Mouse (Mus musculus) cerebellum, adult 9-10 months (tissue): ENCODE data around the gene Agps.
"Not testable (repeated sequence)": the region's sequence is repeated elsewhere in the genome, so short reads cannot be mapped to it uniquely, and the experiment has no call there.

Source experiments
- DNase-seq: peaks from one replicate; pipeline ENCODE4 v3.0.0; 2022

The Agps gene

DNA sequence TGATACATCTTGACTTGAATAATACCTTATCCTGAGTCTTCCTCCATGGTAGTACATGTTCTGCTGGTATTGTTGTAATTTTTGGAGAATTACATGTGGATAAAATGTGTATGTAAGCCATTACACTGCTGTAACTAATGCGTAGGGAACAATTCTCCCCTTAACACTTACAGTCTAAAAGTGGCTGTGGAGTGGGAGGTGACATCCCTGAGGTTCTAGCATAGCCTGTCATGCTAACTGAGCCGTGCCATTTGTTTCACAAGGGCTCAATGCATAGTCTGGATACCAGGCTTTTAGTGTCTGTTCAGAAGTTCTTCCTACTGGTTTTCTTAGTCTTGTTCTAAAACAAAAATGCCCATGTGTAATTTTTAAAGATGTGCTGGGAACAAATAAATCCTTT, 99.0 kb downstream of the Agps start:
- DNase-seq, result no peak

DNA sequence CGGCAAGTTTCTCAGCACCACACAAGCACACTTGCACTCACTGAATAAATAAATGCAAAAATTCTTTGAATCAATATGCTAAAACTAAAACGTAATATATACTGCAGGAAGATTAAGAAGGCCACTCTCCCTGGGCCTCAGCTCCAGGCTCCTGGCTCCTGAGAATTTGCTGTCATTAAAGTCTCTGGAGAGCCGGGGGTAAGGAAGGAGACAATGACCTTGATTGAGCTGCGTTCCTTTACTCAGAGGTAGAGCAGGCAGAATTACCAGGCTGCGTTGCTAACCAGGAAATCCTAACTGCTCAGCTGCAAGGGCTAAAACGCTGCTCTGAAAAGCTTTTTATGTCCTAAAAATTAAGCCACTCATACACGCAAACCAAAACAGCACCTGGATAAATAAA, 101.6 kb downstream of the Agps start:
- no peak for DNase-seq

DNA sequence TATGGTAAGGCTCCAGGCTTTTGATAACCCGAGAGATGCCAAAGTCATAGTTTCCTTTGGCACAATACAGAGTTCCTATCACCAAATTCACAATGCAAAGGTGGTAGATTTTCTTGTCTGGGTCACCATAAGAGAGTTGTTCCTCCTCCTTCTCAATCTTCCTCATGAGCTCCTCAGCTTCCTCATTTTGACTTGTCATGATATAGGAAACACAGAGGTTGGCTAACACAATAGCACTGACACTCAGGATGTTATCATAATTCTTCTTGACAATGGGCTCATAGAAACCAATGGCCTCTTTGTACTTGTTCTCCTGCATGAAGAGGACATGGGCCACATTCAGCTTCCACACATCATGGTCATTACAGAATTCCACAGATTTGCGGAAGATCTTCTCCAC, 104.7 kb downstream of the Agps start:
- not testable (repeated sequence) for DNase-seq

DNA sequence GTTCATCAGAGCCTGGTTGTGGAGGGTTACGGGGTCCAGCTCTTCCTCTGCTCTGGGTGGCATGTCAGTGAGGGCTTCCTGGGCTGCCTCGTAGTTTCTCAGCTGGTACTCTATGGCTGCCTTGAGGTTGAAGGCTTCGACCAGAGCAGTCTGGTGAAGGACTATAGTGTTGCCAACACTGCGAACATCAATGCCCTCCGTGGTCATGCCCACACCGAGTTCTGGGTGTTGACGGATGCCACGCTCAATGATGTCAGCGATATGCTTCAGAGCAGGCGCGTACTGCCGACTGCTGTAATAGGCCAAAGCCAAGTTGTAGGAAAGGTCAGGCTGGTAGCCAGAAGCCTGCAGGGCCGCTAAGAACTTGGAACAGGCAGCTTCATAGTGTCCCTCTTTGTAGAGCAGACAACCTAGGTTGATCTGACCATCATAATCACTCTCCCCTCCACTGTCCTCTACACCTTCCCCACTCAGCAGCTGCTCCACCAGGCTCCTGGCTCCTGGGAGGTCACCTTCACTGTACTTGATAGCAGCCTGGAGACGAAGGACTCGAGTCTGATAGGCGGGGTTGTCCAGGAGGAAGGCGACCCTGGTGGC, 105.6 kb downstream of the Agps start:
- DNase-seq, result peak; percentile 62

DNA sequence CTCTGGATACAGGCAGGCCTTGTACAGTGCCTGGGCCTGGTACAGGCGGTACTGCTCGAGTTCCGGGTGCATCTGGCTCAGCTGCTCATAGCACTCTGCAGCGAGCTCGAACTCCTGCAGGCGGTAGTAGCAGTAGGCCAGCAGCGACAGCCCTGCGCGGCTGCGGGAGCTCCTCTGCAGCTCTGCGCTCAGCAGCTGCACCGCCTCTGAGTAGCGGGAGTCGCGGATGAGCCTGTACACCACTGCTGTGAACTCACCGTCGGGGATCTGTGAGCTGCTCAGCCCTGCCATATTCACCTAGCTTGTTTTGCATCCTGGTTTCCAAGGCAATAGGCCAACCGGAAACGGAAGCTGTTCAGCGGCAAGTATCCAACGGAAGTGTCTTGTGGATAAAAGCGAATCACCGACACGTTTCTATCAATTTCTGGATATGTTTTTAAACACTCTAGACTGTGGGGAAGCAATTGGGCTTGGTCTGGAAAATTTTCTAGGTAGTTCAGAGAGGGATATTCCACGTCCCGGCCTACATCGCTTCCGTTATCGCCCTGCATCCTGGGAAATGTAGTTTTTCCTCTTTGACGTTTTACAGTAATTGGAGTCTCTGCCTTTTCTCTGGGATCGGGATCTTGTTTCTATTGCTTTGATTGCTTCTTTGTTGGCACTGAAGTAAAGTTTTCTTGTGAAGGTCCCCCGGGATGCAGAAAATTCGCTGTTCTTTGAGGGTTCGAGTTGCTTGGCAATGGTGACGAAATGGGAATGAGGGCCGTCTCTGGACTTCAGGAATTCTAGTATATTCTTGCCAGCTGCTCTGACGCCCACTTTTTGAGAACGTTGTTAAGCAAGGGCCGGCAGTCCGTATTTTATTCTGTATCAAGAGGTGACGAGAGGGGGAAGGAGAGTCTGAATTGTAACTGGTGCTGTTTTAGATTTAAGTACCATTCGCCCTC, 106.4 kb downstream of the Agps start, which contains the start of gene Ttc30b:
Gene Ttc30b (minus strand): TSS at position 469 of the 947 bp plus-strand sequence.
- DNase-seq, result peak; percentile 88

DNA sequence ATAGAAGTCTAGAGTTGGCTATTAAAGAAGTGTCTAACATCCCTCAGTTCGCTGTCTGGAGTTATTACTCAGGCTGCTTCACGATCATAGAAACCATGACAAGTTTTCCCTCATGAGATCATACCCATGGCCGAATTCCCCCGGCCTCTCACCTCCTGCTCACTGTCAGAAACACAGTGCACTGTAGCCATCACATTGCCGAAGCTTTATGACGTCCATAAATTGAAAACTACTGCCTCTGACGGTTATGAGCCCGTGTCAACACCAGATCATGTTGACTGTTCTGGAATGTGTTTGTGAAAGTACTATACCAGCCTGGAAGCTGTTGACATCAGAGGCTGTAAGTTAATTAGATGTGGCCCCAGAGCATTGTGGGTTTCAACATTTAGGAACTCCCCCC, 118.7 kb downstream of the Agps start:
- no peak for DNase-seq

DNA sequence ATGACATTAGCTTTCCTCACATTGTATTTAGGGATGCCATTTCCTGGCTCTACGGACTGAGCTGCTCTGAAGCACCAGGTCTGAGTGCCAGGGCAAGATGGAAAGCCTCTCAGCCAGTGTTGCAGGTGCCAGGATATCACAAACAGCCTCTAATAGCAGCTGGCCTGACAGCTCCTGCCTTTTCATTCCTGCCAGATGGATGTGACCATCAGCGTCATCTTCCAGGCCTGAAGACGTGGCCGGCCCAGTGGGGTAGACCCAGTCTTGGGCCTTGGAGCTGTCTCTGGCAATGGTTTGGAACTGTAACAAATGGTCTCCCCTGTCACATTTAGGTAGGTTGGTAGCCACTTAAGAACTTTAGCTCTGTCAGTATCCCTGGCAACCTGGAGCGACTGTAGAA, 121.3 kb downstream of the Agps start:
- DNase-seq, result no peak

DNA sequence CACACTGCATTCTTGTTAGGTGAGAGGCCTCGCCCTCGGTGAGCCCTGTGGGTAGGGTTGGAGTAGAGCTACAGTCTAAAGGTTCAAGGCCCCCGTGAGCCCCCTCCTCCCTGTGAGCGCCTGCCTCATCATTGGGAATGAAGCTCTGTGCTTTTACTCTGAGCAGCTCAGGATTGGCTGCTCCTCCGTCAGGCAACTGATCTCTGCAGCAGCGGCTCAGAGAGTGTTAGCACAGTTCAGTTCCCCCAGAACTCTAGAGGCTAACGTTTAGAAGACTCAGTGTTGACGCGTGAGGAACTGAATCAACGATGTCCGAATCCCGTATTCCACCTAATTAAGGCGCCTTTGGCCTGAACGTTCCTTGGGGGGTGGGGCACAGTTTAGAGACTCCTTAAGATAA, 123.7 kb downstream of the Agps start:
- DNase-seq, result no peak

DNA sequence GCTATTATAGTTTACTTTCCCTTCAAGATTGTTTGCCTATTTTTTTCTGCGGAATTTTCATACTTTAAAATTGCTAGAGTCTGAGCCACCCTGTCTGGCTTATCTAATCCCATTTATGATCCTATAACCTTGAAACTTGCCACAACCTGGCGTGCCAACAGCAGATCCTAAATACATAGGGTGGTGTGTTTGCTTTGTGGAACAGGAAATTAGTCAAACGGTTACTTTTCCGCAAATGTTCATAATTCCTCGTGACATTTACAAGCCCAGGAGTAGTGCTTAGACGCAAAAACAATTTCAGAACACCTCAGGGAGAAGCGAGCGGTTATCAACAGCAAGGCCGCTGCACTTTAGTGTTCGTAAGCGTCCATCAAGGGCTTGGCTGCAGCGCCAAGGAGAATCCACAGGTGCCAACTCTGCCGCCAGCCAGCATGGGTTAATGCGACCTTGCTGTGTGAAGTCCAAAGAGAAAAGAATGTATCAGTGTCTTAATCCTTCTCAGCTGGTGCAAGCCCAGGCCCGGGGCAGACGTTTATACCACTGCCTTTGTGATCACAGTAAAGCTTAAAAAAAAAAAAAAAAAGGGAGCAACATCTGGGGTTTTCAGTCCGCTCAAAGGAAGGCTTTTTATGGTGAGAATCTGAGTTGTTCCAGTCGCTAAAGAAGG, 127.3 kb downstream of the Agps start:
- no peak for DNase-seq

DNA sequence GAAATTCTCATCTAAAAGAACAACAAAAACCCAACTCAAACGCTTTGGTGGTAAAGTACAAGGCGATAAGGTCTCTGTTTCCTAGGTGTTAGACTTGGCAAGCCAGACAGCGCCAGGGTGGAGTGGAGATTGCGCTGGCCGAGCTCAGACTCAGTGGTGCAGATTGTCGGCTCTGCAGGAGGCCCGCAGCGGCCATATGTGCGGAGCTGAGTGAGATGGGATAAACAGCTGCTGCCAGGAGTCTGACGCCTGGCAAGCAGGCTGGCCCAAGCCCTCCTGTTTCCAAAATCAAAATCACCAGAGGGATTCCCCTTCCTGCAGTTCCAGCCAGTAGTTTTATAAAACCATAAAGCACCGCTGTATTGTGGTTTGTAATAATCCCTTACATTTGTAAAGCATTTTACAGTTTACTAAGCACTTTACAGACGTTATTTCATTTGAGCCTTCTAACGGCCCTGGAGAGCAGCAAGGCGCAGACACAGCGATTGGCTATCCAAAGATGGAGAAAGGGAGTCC, 127.9 kb downstream of the Agps start:
- peak; percentile 25 for DNase-seq

DNA sequence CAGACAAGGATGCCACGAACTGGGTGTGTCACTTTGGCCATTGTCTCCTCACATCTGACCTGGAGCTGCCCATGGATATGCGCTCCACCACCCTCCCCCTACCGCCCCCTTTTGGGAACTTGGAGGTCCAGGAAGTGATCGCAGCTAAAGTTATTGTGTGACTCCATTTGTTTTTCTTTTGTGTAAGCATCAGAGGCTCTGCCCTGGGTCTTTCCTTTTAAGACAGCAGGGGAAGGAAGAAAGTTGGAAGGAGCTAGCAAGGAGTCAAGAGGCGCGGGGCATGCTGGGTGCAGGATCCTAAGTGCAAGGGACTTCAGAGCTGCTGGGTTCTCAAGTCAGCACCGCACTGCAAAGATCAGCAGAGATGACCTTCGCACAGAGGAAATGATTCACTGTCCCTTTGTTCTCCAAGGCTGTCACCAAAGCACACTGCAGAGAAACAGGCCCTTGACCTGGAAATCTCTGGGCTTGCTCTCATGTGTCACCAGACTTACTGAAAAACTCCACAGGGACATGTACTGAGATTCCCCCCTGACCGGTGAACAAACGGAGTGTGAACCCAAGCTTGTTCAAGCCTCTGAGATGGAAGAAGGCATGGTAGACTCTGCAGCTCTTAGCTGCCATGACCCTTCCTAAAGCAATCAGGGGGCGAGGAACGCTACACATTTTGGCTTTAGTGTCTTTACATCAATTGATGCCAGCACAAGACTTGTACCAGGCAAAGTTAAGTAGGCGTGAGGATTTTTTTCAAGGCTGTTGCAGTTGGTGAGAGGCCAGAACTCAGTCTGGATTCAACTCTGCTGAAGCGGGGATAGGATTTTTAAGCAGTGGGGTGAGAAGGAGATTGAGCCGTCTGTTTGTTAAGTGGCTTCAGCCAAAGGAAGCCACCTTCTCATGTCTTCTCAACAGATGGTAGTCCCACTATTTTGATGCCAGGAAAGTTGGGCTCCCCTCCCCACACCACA, 128.7 kb downstream of the Agps start:
- no peak for DNase-seq

DNA sequence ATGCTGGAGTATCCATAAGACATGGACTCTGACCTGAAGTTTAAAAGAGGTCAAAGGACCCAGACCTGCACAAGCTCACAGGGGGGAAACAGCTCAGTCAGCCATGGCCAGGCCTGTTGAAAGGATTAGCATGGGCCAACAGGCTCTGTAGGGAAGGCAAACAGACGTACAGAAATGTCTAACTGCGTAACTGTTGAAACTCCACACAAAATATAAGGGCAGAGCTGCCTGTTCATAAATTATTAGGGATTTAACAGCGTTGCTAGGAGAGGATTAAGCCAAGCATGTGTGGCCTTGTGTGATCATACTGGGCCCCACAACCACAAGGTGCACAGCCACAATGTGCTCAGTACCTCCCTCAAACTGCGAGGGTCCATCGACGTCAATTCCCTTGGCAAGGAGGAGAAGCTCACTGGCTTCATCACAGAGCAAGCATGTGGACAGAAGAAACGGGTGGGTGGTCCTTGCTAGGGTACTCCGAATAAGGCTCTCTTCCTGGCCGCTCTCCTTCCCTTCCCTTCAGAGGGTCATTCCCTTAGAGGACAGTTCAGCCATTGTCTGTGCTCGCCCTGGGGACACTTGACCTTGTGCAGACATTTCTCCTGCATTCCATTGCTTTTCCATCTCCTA, 131.3 kb downstream of the Agps start:
- no peak for DNase-seq

DNA sequence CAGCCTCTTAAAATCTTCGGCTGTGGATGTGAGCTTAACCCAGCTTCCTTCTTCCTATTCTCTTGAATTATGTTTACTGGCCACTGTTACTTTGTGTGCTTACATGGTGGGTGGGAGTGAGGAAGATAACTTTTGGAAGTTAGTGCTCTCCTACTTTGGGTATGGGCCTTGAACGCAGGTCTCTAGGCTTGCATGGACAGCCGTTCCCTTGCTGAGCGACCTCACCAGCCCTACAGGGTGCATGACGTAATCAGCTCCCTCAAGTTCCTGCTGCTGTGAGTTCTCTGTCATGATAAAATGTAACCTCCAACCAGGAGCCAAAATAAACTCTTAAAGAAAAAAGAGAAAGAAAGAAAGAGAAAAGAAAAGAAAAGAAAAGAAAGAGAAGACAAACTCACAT, 132.1 kb downstream of the Agps start:
- no peak for DNase-seq

DNA sequence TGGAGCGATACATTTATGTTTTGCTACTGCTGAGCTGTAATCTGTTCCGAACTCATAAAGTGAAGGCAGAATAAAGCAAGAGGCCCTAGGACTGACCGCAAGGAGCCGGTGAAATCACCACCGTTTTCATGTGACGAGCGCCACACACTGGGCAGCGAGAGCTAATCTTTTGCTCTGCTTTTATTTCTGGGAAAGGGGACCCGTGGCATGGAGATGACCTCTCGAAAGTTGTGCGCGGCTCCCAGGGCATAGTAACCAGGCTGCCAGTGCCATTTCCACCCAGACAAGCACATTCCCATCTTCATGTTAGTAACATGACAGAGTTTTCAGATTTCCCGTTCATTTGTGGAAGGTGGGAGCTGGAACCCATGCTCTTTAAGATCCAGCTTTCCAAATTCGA, 132.5 kb downstream of the Agps start:
- peak; percentile 63 for DNase-seq

DNA sequence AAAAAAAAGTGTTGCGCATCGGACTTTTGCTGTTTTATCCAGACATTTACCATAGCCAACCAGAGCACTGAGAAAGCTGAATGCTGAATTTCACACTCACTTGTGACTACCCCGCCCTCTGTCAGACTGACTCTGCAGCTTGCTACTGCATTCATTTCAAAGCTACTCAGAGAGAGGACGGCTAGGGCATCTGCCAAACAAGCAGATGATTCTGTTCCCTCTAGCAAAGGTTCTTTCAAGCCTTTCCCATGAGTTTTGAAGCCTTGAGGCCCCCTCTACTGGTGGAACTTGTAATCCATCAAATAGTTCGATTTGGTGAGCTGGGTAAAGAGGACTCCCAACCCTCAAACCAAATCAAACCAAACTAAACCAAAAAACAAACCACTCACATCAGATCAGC, 133.0 kb downstream of the Agps start:
- peak; percentile 82 for DNase-seq

DNA sequence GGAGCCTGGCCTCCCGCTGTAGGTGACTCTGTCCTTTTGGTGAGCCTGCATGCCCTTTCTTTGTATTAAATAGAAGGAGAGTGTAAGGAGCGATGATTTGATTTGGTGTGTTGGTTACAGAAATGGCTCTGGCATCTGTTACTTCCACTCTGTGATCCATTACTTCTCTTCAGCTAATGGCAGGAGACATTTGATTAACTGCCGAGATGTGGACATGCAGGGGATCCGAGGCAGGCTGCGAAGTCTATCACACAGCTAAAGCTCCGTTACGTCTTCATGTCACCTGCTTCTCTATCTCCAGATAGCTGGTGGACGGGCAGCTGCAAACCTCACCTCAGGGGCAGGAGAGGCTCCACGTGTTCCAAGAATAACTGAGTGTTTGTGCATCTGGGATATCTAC, 142.2 kb downstream of the Agps start:
- no peak for DNase-seq

DNA sequence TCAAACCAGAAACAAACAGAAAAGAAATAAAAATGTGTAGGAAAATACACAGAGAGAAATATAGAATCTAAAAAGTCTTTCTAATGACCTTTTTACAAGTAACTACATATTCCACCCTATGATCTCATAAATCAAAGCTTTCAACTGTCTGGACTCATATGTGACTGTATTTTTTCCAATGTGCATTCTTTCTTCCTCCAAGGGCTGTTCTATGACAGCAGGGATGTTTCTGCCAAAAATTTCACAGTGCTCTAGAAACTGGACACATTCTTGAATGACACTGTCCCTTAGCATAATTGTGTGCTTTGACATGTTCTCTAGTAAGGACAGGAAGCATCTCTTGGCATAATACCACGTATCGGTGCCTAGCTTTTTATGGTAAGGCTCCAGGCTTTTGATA, 144.1 kb downstream of the Agps start:
- DNase-seq, result not testable (repeated sequence)

DNA sequence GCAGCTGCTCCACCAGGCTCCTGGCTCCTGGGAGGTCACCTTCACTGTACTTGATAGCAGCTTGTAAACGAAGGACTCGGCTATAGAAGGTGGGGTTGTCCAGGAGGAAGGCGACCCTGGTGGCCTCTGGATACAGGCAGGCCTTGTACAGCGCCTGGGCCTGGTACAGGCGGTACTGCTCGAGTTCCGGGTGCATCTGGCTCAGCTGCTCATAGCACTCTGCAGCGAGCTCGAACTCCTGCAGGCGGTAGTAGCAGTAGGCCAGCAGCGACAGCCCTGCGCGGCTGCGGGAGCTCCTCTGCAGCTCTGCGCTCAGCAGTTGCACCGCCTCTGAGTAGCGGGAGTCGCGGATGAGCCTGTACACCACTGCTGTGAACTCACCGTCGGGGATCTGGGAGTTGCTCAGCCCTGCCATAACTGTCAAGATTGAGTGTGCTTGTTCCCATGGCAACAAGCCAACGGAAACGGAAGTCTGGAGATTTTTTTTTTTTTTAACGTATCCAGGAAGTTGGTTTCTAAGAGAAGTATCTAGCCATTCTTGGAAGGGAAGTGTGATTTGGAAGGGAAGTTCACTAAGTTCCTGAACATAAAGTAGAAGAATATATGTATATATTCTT, 145.9 kb downstream of the Agps start, which contains the start of gene Ttc30a2:
Gene Ttc30a2 (minus strand): TSS at position 419 of the 617 bp plus-strand sequence.
- DNase-seq, result not testable (repeated sequence)
